Mouse (Mus musculus): ENCODE measurements around the gene Usp48.

DNA sequence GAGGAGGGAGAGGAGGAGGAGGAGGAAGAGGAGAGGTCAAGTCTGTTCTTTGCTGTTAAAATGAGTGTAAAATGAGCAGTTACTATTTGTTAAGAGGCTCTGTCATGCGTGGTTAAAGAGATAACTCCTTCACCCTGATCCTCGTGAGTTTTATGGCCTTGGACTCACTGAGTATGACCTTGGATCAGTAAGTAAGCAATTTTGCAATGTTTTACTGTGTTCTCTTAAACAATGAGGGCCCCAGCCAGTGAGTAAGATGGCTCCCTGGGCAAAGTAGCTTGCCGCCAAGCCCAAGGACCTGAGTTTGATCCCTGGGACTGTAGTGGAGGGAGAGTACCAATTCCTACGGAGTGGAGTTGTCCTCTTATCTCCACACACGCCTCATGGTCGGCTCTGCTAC is 107.4 kb downstream of the Usp48 start:
- TF ChIP-seq CTCF (IDR thresholded peaks at IDR 0.05; ENCODE audit: low read depth) (no peak), EP300 (IDR thresholded peaks at IDR 0.05; ENCODE audit: low read depth) (no peak)

Data from liver, embryonic 14.5 days (tissue).